Mouse (Mus musculus) kidney, postnatal 0 days (tissue): Measurements from ENCODE around the gene Adap1. TPM values are rescaled to one million over a fixed set of nuclear protein-coding genes. Genes with fewer than 3 reads are reported as not detected.

Experiments
- ATAC-seq: fragments of 200-750 bp; cut with Nextera tagmentation; replicated peaks from 2 replicates; pipeline ENCODE4 v1.8.0; 2017; ENCODE audit warnings: low read depth, moderate number of reproducible peaks, moderate TSS enrichment, moderate library complexity; ENCODE audit not compliant: low FRiP score
- DNase-seq: peaks from one replicate; pipeline ENCODE4 v3.0.0-alpha.2; 2016; ENCODE audit warnings: low spot score
- H3K27ac ChIP-seq: fragments of 300-500 bp; sonication (generic); 2 replicates; pipeline ENCODE4 v1.5.1; 2014; ENCODE audit warnings: mild to moderate bottlenecking
- H3K27me3 ChIP-seq: fragments of 300-500 bp; sonication (generic); 2 replicates; pipeline ENCODE4 v1.6.1; 2014; ENCODE audit warnings: low read length, mixed read lengths; ENCODE audit not compliant: insufficient read depth
- H3K36me3 ChIP-seq: fragments of 300-500 bp; sonication (generic); 2 replicates; pipeline ENCODE4 v1.6.1; 2014; ENCODE audit warnings: low read length, mixed read lengths; ENCODE audit not compliant: insufficient read depth
- H3K4me1 ChIP-seq: fragments of 300-500 bp; sonication (generic); replicated peaks from 2 replicates; pipeline ENCODE4 v1.6.1; 2014; ENCODE audit warnings: antibody characterized with exemption, low read length, mixed read lengths; ENCODE audit not compliant: insufficient read depth
- H3K4me2 ChIP-seq: fragments of 300-500 bp; sonication (generic); 2 replicates; pipeline ENCODE4 v1.6.1; 2014; ENCODE audit warnings: mild to moderate bottlenecking, low read length, moderate library complexity, mixed read lengths
- H3K4me3 ChIP-seq: fragments of 300-500 bp; sonication (generic); replicated peaks from 2 replicates; pipeline ENCODE4 v1.5.1; 2014; ENCODE audit warnings: low read depth, low read length
- H3K9ac ChIP-seq: fragments of 300-500 bp; sonication (generic); 2 replicates; pipeline ENCODE4 v1.6.1; 2014; ENCODE audit warnings: low read depth, low read length
- H3K9me3 ChIP-seq: fragments of 300-500 bp; sonication (generic); replicated peaks from 2 replicates; pipeline ENCODE4 v1.6.1; 2016; ENCODE audit warnings: low read length, inconsistent platforms, mixed read lengths
- CTCF ChIP-seq: IDR thresholded peaks from 2 replicates; pipeline ENCODE4 v1.5.1; 2016; ENCODE audit warnings: antibody characterized with exemption, low read depth, mild to moderate bottlenecking, moderate library complexity
- WGBS: fragments of 180-500 bp; shearing (Covaris S2); extraction: QIAGEN DNeasy Blood & Tissue Kit; methylation state at CpG from one replicate; pipeline ENCODE4 v1.1.7; 2014; 5-methylcytosine and 5-hydroxymethylcytosine counted together
- polyA plus RNA-seq: library from polyadenylated mRNA; unstranded; fragments of >200 nt; fragmentation: Nextera tagmentation; extraction: Ambion mirVana; gene quantifications from 2 replicates; pipeline ENCODE4 v1.2.1, GENCODE M21; 2015

Gene Adap1
- polyA plus RNA-seq, 1 experiment from 2014 or later = 6.9 TPM

- H3K9me3 ChIP-seq = no peaks in the 10 kb centered on the region
- peak; percentile 99 for TF ChIP-seq CTCF
- H3K27me3 ChIP-seq = no peaks in the 10 kb centered on the region
- peak overlapping the region; percentile 21; the same call in 1 of the 2 replicates for H3K27ac ChIP-seq
- ATAC-seq (peak; percentile 58), DNase-seq (peak; percentile 80)
- WGBS = 14% methylated on average over 10 of the region's 12 CpGs
- no peak overlapping the region for H3K4me2 ChIP-seq
- H3K4me1 ChIP-seq = peaks cover 7% of the 10 kb centered on the region
- H3K9ac ChIP-seq = no peak overlapping the region
- no peak overlapping the region for H3K4me3 ChIP-seq
- no peaks in the 10 kb centered on the region for H3K36me3 ChIP-seq
These were observed 39.0 kb upstream of the Adap1 start for GRCm38 (mm10) chr5:139364260-139364910.

GRCm38 (mm10) chr5:139363858-139364257 is 38.4 kb upstream of the Adap1 start:
- no peak for ATAC-seq
- no peak overlapping the region for H3K9ac ChIP-seq
- TF ChIP-seq CTCF = no peak

GRCm38 (mm10) chr5:139359244-139359643 is 33.8 kb upstream of the Adap1 start:
- no peaks in the 10 kb centered on the region for H3K27me3 ChIP-seq
- no peak overlapping the region for H3K4me3 ChIP-seq
- 88% methylated on average over 5 of the region's 5 CpGs for WGBS
- no peaks in the 10 kb centered on the region for H3K4me1 ChIP-seq
- H3K36me3 ChIP-seq = no peaks in the 10 kb centered on the region
- DNase-seq (no peak), ATAC-seq (no peak)
- no peak overlapping the region for H3K27ac ChIP-seq
- H3K9ac ChIP-seq = no peak overlapping the region
- no peak overlapping the region for H3K4me2 ChIP-seq
- no peaks in the 10 kb centered on the region for H3K9me3 ChIP-seq
- TF ChIP-seq CTCF = no peak

More at GRCm38 (mm10) chr5:139363858-139364257, 38.4 kb upstream of the Adap1 start:
- Histone ChIP-seq H3K4me1 (peaks cover 7% of the 10 kb centered on the region), H3K9me3 (no peaks in the 10 kb centered on the region), H3K36me3 (no peaks in the 10 kb centered on the region), H3K27ac (no peak overlapping the region), H3K27me3 (no peaks in the 10 kb centered on the region), H3K4me2 (no peak overlapping the region), H3K4me3 (no peak overlapping the region)
- WGBS = 60% methylated on average over 7 of the region's 7 CpGs
- DNase-seq = no peak

- TF ChIP-seq CTCF = peak; percentile 77
- peak; percentile 63 for DNase-seq
- no peaks in the 10 kb centered on the region for H3K4me1 ChIP-seq
- WGBS = 71% methylated on average over 2 of the region's 2 CpGs
- ATAC-seq = no peak; the same call in 1 of the 2 replicates
- H3K4me3 ChIP-seq = no peak overlapping the region
- no peak overlapping the region for H3K27ac ChIP-seq
- no peaks in the 10 kb centered on the region for H3K9me3 ChIP-seq
- H3K36me3 ChIP-seq = no peaks in the 10 kb centered on the region
- H3K27me3 ChIP-seq = no peaks in the 10 kb centered on the region
- no peak overlapping the region for H3K4me2 ChIP-seq
- H3K9ac ChIP-seq = no peak overlapping the region
These were observed 33.2 kb upstream of the Adap1 start for GRCm38 (mm10) chr5:139358653-139359052.

- Histone ChIP-seq H3K4me2 (no peak overlapping the region), H3K9ac (no peak overlapping the region), H3K4me3 (no peak overlapping the region), H3K27me3 (no peaks in the 10 kb centered on the region), H3K36me3 (no peaks in the 10 kb centered on the region), H3K4me1 (no peaks in the 10 kb centered on the region), H3K9me3 (no peaks in the 10 kb centered on the region), H3K27ac (no peak overlapping the region)
- 37% methylated on average over 19 of the region's 19 CpGs for WGBS
- DNase-seq = peak; percentile 82
- TF ChIP-seq CTCF = peak; percentile 98
- 0 out of 2 replicates have a peak, but pooled peaks have one; percentile 23 for ATAC-seq
These were observed 29.9 kb upstream of the Adap1 start for GRCm38 (mm10) chr5:139355235-139355772.

- Histone ChIP-seq H3K4me2 (no peak overlapping the region), H3K27ac (no peak overlapping the region), H3K9me3 (no peaks in the 10 kb centered on the region), H3K27me3 (no peaks in the 10 kb centered on the region), H3K4me3 (no peak overlapping the region), H3K4me1 (no peaks in the 10 kb centered on the region), H3K9ac (no peak overlapping the region), H3K36me3 (no peaks in the 10 kb centered on the region)
- whole genome bisulfite sequencing = 88% methylated on average over 11 of the region's 11 CpGs
- no peak for TF ChIP-seq CTCF
- DNase-seq (no peak), ATAC-seq (no peak)
These were observed 28.5 kb upstream of the Adap1 start for GRCm38 (mm10) chr5:139353946-139354345.
